Mouse (Mus musculus): ENCODE measurements around the gene Epp13. TPM values are rescaled to one million over a fixed set of nuclear protein-coding genes. Genes with fewer than 3 reads are reported as not detected.
"Not testable (repeated sequence)": the region's sequence is repeated elsewhere in the genome, so short reads cannot be mapped to it uniquely, and the experiment has no call there.

Gene Epp13
- total and polyA plus RNA-seq, 3 experiments: 0.14 TPM; not detected in 2

DNA sequence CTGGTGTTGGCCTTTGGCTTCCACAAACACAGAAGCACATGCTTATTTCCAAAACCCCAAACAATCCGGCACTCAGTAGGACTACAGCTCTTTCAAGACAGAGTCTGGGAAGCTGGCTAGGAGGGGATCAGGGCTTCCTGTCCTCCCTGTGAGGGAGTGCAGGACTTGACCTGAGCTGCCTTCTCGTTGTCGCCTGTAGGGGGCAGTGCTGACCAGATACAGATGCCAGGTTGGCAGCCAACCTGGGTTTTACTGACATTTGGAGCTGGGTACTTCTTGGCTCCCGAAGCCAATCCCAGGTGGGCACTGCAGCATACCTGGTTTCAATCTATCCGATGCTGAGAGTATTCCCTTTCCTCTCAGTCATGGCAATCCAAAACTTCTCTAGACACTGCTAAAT lies 39.4 kb upstream of the Epp13 start:
- Histone ChIP-seq H3K36me3 (ENCODE audit: control insufficient read depth in 1 of 2, insufficient read depth in 2 of 2, low read length in 2 of 2) (no peaks in the 10 kb centered on the region), H3K4me3 (ENCODE audit: control insufficient read depth in 1 of 2, insufficient read depth in 1 of 2, low read depth in 2 of 2, low read length in 2 of 2) (no peak overlapping the region), H3K27ac (ENCODE audit: control insufficient read depth, low read depth, low read length) (no peak overlapping the region), H3K79me2 (ENCODE audit: control insufficient read depth, insufficient read depth, low read length, poor library complexity) (no peaks in the 10 kb centered on the region), H3K9me3 (replicated peaks; ENCODE audit: insufficient read depth, low read length) (no peaks in the 10 kb centered on the region), H3K4me1 (ENCODE audit: control insufficient read depth in 1 of 2, insufficient read depth in 2 of 2, low read length in 2 of 2) (no peaks in the 10 kb centered on the region), H3K27me3 (ENCODE audit: control insufficient read depth in 1 of 2, insufficient read depth in 2 of 2, low read length in 2 of 2) (no peaks in the 10 kb centered on the region), H3K9ac (ENCODE audit: control insufficient read depth, low read depth, low read length, poor library complexity, severe bottlenecking) (no peak overlapping the region)
- DNase-seq (ENCODE audit: low read depth, low spot score): peak; percentile 24
- TF ChIP-seq ZMIZ1 (IDR thresholded peaks at IDR 0.05; ENCODE audit: low read depth, low read length) (no peak), RAD21 (IDR thresholded peaks at IDR 0.05; ENCODE audit: low read depth, low read length) (peak; percentile 14), CTCF (IDR thresholded peaks at IDR 0.05 in 2 of 3, conservative IDR thresholded peaks at IDR 0.05 in 1 of 3; ENCODE audit: control insufficient read depth in 1 of 3, insufficient read depth in 1 of 3, low read depth in 2 of 3, low read length in 3 of 3, poor library complexity in 1 of 3, severe bottlenecking in 1 of 3) (peak; percentile 49 to 67 (median 64)), SMC3 (IDR thresholded peaks at IDR 0.05; ENCODE audit: low read depth, low read length) (0 out of 2 replicates have a peak, but pooled peaks have one; percentile 7)

DNA sequence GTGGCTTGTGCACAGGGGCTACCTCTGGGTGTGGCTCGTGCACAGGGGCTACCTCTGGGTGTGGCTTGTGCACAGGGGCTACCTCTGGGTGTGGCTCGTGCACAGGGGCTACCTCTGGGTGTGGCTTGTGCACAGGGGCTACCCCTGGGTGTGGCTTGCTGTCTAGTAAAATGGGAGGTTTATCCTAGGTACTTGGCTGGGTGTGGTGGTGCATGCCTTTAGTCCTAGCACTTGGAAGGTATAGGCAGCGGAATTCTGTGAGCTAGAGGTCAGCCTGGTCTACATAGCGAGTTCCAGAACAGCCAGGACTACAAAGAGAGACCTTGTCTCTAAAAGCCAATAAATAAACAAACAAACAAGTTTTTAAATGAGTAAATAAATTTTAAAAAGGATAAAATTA lies 37.8 kb upstream of the Epp13 start:
- not testable (repeated sequence) for DNase-seq (ENCODE audit: low read depth, low spot score); H3K27ac ChIP-seq (ENCODE audit: control insufficient read depth, low read depth, low read length); H3K9me3 ChIP-seq (replicated peaks; ENCODE audit: insufficient read depth, low read length); H3K27me3 ChIP-seq (ENCODE audit: control insufficient read depth in 1 of 2, insufficient read depth in 2 of 2, low read length in 2 of 2); H3K4me3 ChIP-seq (ENCODE audit: control insufficient read depth in 1 of 2, insufficient read depth in 1 of 2, low read depth in 2 of 2, low read length in 2 of 2); H3K4me1 ChIP-seq (ENCODE audit: control insufficient read depth in 1 of 2, insufficient read depth in 2 of 2, low read length in 2 of 2); H3K79me2 ChIP-seq (ENCODE audit: control insufficient read depth, insufficient read depth, low read length, poor library complexity); H3K9ac ChIP-seq (ENCODE audit: control insufficient read depth, low read depth, low read length, poor library complexity, severe bottlenecking); H3K36me3 ChIP-seq (ENCODE audit: control insufficient read depth in 1 of 2, insufficient read depth in 2 of 2, low read length in 2 of 2)

DNA sequence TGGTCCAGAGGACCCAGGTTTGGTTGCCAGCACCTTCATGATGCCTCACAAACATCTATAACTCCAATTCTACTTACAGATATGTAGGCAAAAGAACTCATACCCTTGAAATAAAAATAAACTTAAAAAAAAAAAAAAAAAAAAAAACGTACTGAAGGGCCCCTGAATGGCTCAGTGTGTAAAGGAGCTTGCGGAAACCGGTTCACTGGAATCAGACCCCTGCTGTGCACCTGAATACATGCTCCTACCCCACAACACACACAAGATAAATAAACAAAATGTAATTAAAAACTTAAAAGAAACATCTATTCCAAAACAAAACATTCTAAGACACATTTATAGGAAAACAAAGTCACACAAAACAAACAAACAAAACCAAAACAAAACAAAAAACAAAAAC lies 32.4 kb upstream of the Epp13 start:
- Histone ChIP-seq H3K4me3 (ENCODE audit: control insufficient read depth in 1 of 2, insufficient read depth in 1 of 2, low read depth in 2 of 2, low read length in 2 of 2) (no peak overlapping the region), H3K4me1 (ENCODE audit: control insufficient read depth in 1 of 2, insufficient read depth in 2 of 2, low read length in 2 of 2) (no peaks in the 10 kb centered on the region), H3K27ac (ENCODE audit: control insufficient read depth, low read depth, low read length) (no peak overlapping the region), H3K79me2 (ENCODE audit: control insufficient read depth, insufficient read depth, low read length, poor library complexity) (no peaks in the 10 kb centered on the region), H3K36me3 (ENCODE audit: control insufficient read depth in 1 of 2, insufficient read depth in 2 of 2, low read length in 2 of 2) (no peaks in the 10 kb centered on the region), H3K9ac (ENCODE audit: control insufficient read depth, low read depth, low read length, poor library complexity, severe bottlenecking) (no peak overlapping the region), H3K27me3 (ENCODE audit: control insufficient read depth in 1 of 2, insufficient read depth in 2 of 2, low read length in 2 of 2) (no peaks in the 10 kb centered on the region), H3K9me3 (replicated peaks; ENCODE audit: insufficient read depth, low read length) (no peaks in the 10 kb centered on the region)
- no peak for DNase-seq (ENCODE audit: low read depth, low spot score)
- TF ChIP-seq GATA1 (IDR thresholded peaks at IDR 0.05; ENCODE audit: low read depth, low read length) (no peak), EP300 (IDR thresholded peaks at IDR 0.05; ENCODE audit: low read depth in 1 of 2, low read length in 2 of 2) (no peak), ZC3H11A (IDR thresholded peaks at IDR 0.05; ENCODE audit: low read depth, low read length) (no peak), POLR2AphosphoS5 (IDR thresholded peaks at IDR 0.05; ENCODE audit: borderline replicate concordance, low read depth, low read length) (no peak), E2F4 (IDR thresholded peaks at IDR 0.05; ENCODE audit: borderline replicate concordance, low read depth, low read length) (no peak), NRF1 (IDR thresholded peaks at IDR 0.05; ENCODE audit: insufficient read depth, low read depth, low read length, poor library complexity, severe bottlenecking) (no peak), NELFE (IDR thresholded peaks at IDR 0.05; ENCODE audit: low read depth, low read length) (no peak), UBTF (IDR thresholded peaks at IDR 0.05; ENCODE audit: borderline replicate concordance, insufficient read depth, low read depth, low read length) (no peak), MYB (IDR thresholded peaks at IDR 0.05; ENCODE audit: low read depth, low read length) (no peak), POLR2A (IDR thresholded peaks at IDR 0.05; ENCODE audit: control insufficient read depth in 1 of 2, insufficient read depth in 1 of 2, low read depth in 1 of 2, low read length in 2 of 2, poor library complexity in 1 of 2) (no peak)
